Mouse (Mus musculus): ENCODE data around the gene Lhx1. TPM values are rescaled to one million over a fixed set of nuclear protein-coding genes. Genes with fewer than 3 reads are reported as not detected.

The Lhx1 gene
- polyA plus RNA-seq, 1 experiment from 2014 or later = not detected

- Histone ChIP-seq H3K36me3 (ENCODE audit: control insufficient read depth, insufficient read depth, low read length) (no peaks in the 10 kb centered on the region), H3K9ac (ENCODE audit: low read length) (no peak overlapping the region), H3K27me3 (ENCODE audit: control insufficient read depth, insufficient read depth, low read length) (peaks cover 37% of the 10 kb centered on the region; the same call in 1 of the 2 replicates), H3K9me3 (ENCODE audit: control insufficient read depth, low read length) (no peaks in the 10 kb centered on the region), H3K4me1 (replicated peaks; ENCODE audit: control insufficient read depth, insufficient read depth) (peaks cover 2% of the 10 kb centered on the region; the same call in 1 of the 2 replicates), H3K27ac (replicated peaks) (no peak overlapping the region), H3K4me2 (replicated peaks; ENCODE audit: low read depth) (no peak overlapping the region), H3K4me3 (ENCODE audit: low read depth, low read length) (peak overlapping the region; percentile 13; the same call in 1 of the 2 replicates)
- ATAC-seq (ENCODE audit: low FRiP score, low TSS enrichment) (no peak), DNase-seq (ENCODE audit: low spot score) (no peak)
- 10% methylated on average over 31 of the region's 31 CpGs for WGBS
- TF ChIP-seq CTCF (IDR thresholded peaks at IDR 0.05; ENCODE audit: low read depth) (no peak), EP300 (optimal IDR thresholded peaks at IDR 0.05) (no peak)
Observed at GRCm38 (mm10) chr11:84520269-84521070, 4.9 kb downstream of the Lhx1 start.

- DNase-seq (ENCODE audit: low spot score) = no peak
- Histone ChIP-seq H3K4me2 (replicated peaks; ENCODE audit: low read depth) (no peak overlapping the region), H3K9me3 (ENCODE audit: control insufficient read depth, low read length) (no peaks in the 10 kb centered on the region), H3K4me3 (ENCODE audit: low read depth, low read length) (peak overlapping the region; percentile 13; the same call in 1 of the 2 replicates), H3K27ac (replicated peaks) (no peak overlapping the region), H3K9ac (ENCODE audit: low read length) (no peak overlapping the region), H3K4me1 (replicated peaks; ENCODE audit: control insufficient read depth, insufficient read depth) (no peaks in the 10 kb centered on the region; the same call in 1 of the 2 replicates), H3K36me3 (ENCODE audit: control insufficient read depth, insufficient read depth, low read length) (no peaks in the 10 kb centered on the region), H3K27me3 (ENCODE audit: control insufficient read depth, insufficient read depth, low read length) (peaks cover 36% of the 10 kb centered on the region; the same call in 1 of the 2 replicates)
- ATAC-seq (ENCODE audit: low FRiP score, low TSS enrichment) = no peak
- WGBS = 25% methylated on average over 34 of the region's 34 CpGs
- no peak for TF ChIP-seq EP300 (optimal IDR thresholded peaks at IDR 0.05)
- TF ChIP-seq CTCF (IDR thresholded peaks at IDR 0.05; ENCODE audit: low read depth) = no peak
Observed at GRCm38 (mm10) chr11:84519576-84520268, 5.6 kb downstream of the Lhx1 start.

GRCm38 (mm10) chr11:84519036-84519435, 6.3 kb downstream of the Lhx1 start:
- Histone ChIP-seq H3K27ac (replicated peaks) (no peak overlapping the region), H3K36me3 (ENCODE audit: control insufficient read depth, insufficient read depth, low read length) (no peaks in the 10 kb centered on the region), H3K4me2 (replicated peaks; ENCODE audit: low read depth) (no peak overlapping the region), H3K4me1 (replicated peaks; ENCODE audit: control insufficient read depth, insufficient read depth) (no peaks in the 10 kb centered on the region; the same call in 1 of the 2 replicates), H3K9me3 (ENCODE audit: control insufficient read depth, low read length) (no peaks in the 10 kb centered on the region), H3K9ac (ENCODE audit: low read length) (no peak overlapping the region), H3K27me3 (ENCODE audit: control insufficient read depth, insufficient read depth, low read length) (peaks cover 34% of the 10 kb centered on the region; the same call in 1 of the 2 replicates), H3K4me3 (ENCODE audit: low read depth, low read length) (no peak overlapping the region)
- DNase-seq (ENCODE audit: low spot score) = no peak
- ATAC-seq (ENCODE audit: low FRiP score, low TSS enrichment) = no peak
- TF ChIP-seq EP300 (optimal IDR thresholded peaks at IDR 0.05) (no peak), CTCF (IDR thresholded peaks at IDR 0.05; ENCODE audit: low read depth) (no peak)
- 50% methylated on average over 12 of the region's 12 CpGs for WGBS

- Histone ChIP-seq H3K4me2 (replicated peaks; ENCODE audit: low read depth) (no peak overlapping the region), H3K36me3 (ENCODE audit: control insufficient read depth, insufficient read depth, low read length) (no peaks in the 10 kb centered on the region), H3K9ac (ENCODE audit: low read length) (no peak overlapping the region), H3K4me3 (ENCODE audit: low read depth, low read length) (no peak overlapping the region), H3K9me3 (ENCODE audit: control insufficient read depth, low read length) (no peaks in the 10 kb centered on the region), H3K27ac (replicated peaks) (no peak overlapping the region), H3K27me3 (ENCODE audit: control insufficient read depth, insufficient read depth, low read length) (peaks cover 32% of the 10 kb centered on the region; the same call in 1 of the 2 replicates), H3K4me1 (replicated peaks; ENCODE audit: control insufficient read depth, insufficient read depth) (no peaks in the 10 kb centered on the region; the same call in 1 of the 2 replicates)
- no peak for ATAC-seq (ENCODE audit: low FRiP score, low TSS enrichment)
- no peak for DNase-seq (ENCODE audit: low spot score)
- WGBS = 61% methylated on average over 5 of the region's 5 CpGs
- TF ChIP-seq EP300 (optimal IDR thresholded peaks at IDR 0.05) (no peak), CTCF (IDR thresholded peaks at IDR 0.05; ENCODE audit: low read depth) (no peak)
Observed at GRCm38 (mm10) chr11:84518261-84518660, 7.1 kb downstream of the Lhx1 start.

GRCm38 (mm10) chr11:84517431-84517830, 7.9 kb downstream of the Lhx1 start:
- ATAC-seq (ENCODE audit: low FRiP score, low TSS enrichment) (no peak), DNase-seq (ENCODE audit: low spot score) (no peak)
- TF ChIP-seq CTCF (IDR thresholded peaks at IDR 0.05; ENCODE audit: low read depth) (no peak), EP300 (optimal IDR thresholded peaks at IDR 0.05) (no peak)
- 48% methylated on average over 2 of the region's 2 CpGs for WGBS
- H3K36me3 ChIP-seq (ENCODE audit: control insufficient read depth, insufficient read depth, low read length) = no peaks in the 10 kb centered on the region
- H3K9me3 ChIP-seq (ENCODE audit: control insufficient read depth, low read length) = no peaks in the 10 kb centered on the region
- no peaks in the 10 kb centered on the region for H3K4me1 ChIP-seq (replicated peaks; ENCODE audit: control insufficient read depth, insufficient read depth)
- no peak overlapping the region for H3K4me3 ChIP-seq (ENCODE audit: low read depth, low read length)
- peaks cover 30% of the 10 kb centered on the region; the same call in 1 of the 2 replicates for H3K27me3 ChIP-seq (ENCODE audit: control insufficient read depth, insufficient read depth, low read length)
- H3K4me2 ChIP-seq (replicated peaks; ENCODE audit: low read depth) = no peak overlapping the region
- H3K27ac ChIP-seq (replicated peaks) = no peak overlapping the region
- no peak overlapping the region for H3K9ac ChIP-seq (ENCODE audit: low read length)
